Mouse (Mus musculus) embryo, embryonic 10 days (tissue): ENCODE results near the gene Ptgdr2.

Experiments used
- DNase-seq: peaks from one replicate; pipeline ENCODE4 v3.0.0-alpha.2; 2015; ENCODE audit warnings: low spot score

Gene Ptgdr2

GRCm38 (mm10) chr19:10976318-10976717, 39.4 kb downstream of the Ptgdr2 start:
- DNase-seq, result no peak

- peak; percentile 81 for DNase-seq
Observed at GRCm38 (mm10) chr19:10979184-10980168, 42.5 kb downstream of the Ptgdr2 start.

- no peak for DNase-seq
Observed at GRCm38 (mm10) chr19:10980210-10980609, 43.2 kb downstream of the Ptgdr2 start.

GRCm38 (mm10) chr19:10983146-10983545, 46.2 kb downstream of the Ptgdr2 start:
- peak; percentile 63 for DNase-seq

- DNase-seq, result no peak
Observed at GRCm38 (mm10) chr19:10984551-10984950, 47.6 kb downstream of the Ptgdr2 start.

- DNase-seq, result no peak
Observed at GRCm38 (mm10) chr19:10985889-10986288, 48.9 kb downstream of the Ptgdr2 start.

GRCm38 (mm10) chr19:10988563-10988962, 51.6 kb downstream of the Ptgdr2 start:
- DNase-seq, result no peak

- DNase-seq, result no peak
Observed at GRCm38 (mm10) chr19:10990751-10991150, 53.8 kb downstream of the Ptgdr2 start.

GRCm38 (mm10) chr19:10991911-10992310, 55.0 kb downstream of the Ptgdr2 start:
- DNase-seq, result no peak
